Mouse (Mus musculus) testis, adult 2 months (tissue): ENCODE results near the gene Tmem131l.

Experiments used
- CTCF ChIP-seq: fragments of 200-500 bp; IDR thresholded peaks from 2 replicates; pipeline ENCODE4 v1.5.1; 2012; ENCODE audit warnings: low read depth, mild to moderate bottlenecking, inconsistent platforms, low read length, moderate library complexity; ENCODE audit not compliant: control insufficient read depth, insufficient read depth, insufficient replicate concordance
- POLR2A ChIP-seq: fragments of 200-500 bp; IDR thresholded peaks from 2 replicates; pipeline ENCODE4 v1.6.1; 2012; ENCODE audit warnings: low read depth, mild to moderate bottlenecking, inconsistent platforms, low read length, moderate library complexity; ENCODE audit not compliant: control insufficient read depth

GRCm38 (mm10) chr3:83910707-83911106 lies 129.3 kb downstream of the Tmem131l start:
- TF ChIP-seq CTCF: no peak
- no peak for TF ChIP-seq POLR2A
